Mouse (Mus musculus): ENCODE data around the gene Tob2.

Tob2 gene

GRCm38 (mm10) chr15:81860471-81861135 lies 2.0 kb upstream of the Tob2 start:
- no peak for DNase-seq (ENCODE audit: low spot score)

GRCm38 (mm10) chr15:81859330-81860255 lies 997 bp upstream of the Tob2 start:
- peak; percentile 55 for DNase-seq (ENCODE audit: low spot score)

GRCm38 (mm10) chr15:81858138-81858516 lies 469 bp downstream of the Tob2 start:
- DNase-seq (ENCODE audit: low spot score) = peak; percentile 91

GRCm38 (mm10) chr15:81857724-81858116 lies 876 bp downstream of the Tob2 start:
- no peak for DNase-seq (ENCODE audit: low spot score)

- no peak for DNase-seq (ENCODE audit: low spot score)
Measured at GRCm38 (mm10) chr15:81856938-81857723, 1.5 kb downstream of the Tob2 start.

- DNase-seq (ENCODE audit: low spot score) = peak; percentile 46
Measured at GRCm38 (mm10) chr15:81856030-81856790, 2.4 kb downstream of the Tob2 start.

GRCm38 (mm10) chr15:81853081-81853480 lies 5.5 kb downstream of the Tob2 start:
- DNase-seq (ENCODE audit: low spot score) = no peak

- DNase-seq (ENCODE audit: low spot score) = no peak
Measured at GRCm38 (mm10) chr15:81852411-81853000, 6.1 kb downstream of the Tob2 start.

GRCm38 (mm10) chr15:81851375-81851774 lies 7.2 kb downstream of the Tob2 start:
- no peak for DNase-seq (ENCODE audit: low spot score)

- no peak for DNase-seq (ENCODE audit: low spot score)
Measured at GRCm38 (mm10) chr15:81850718-81851117, 7.9 kb downstream of the Tob2 start.

- DNase-seq (ENCODE audit: low spot score) = no peak
Measured at GRCm38 (mm10) chr15:81849104-81849503, 9.5 kb downstream of the Tob2 start.

- no peak for DNase-seq (ENCODE audit: low spot score)
Measured at GRCm38 (mm10) chr15:81848301-81848700, 10.3 kb downstream of the Tob2 start.

GRCm38 (mm10) chr15:81847861-81848260 lies 10.7 kb downstream of the Tob2 start:
- no peak for DNase-seq (ENCODE audit: low spot score)

- no peak for DNase-seq (ENCODE audit: low spot score)
Measured at GRCm38 (mm10) chr15:81847161-81847560, 11.4 kb downstream of the Tob2 start.

- no peak for DNase-seq (ENCODE audit: low spot score)
Measured at GRCm38 (mm10) chr15:81846755-81847154, 11.8 kb downstream of the Tob2 start.

- DNase-seq (ENCODE audit: low spot score) = no peak
Measured at GRCm38 (mm10) chr15:81845724-81846123, 12.9 kb downstream of the Tob2 start.

GRCm38 (mm10) chr15:81845033-81845625 lies 13.5 kb downstream of the Tob2 start:
- DNase-seq (ENCODE audit: low spot score) = no peak

GRCm38 (mm10) chr15:81842275-81842674 lies 16.3 kb downstream of the Tob2 start:
- DNase-seq (ENCODE audit: low spot score) = no peak

- no peak for DNase-seq (ENCODE audit: low spot score)
Measured at GRCm38 (mm10) chr15:81840306-81840705, 18.3 kb downstream of the Tob2 start.

- no peak for DNase-seq (ENCODE audit: low spot score)
Measured at GRCm38 (mm10) chr15:81839634-81840033, 19.0 kb downstream of the Tob2 start.
